Mouse (Mus musculus): ENCODE data around the gene Gm43518.

DNA sequence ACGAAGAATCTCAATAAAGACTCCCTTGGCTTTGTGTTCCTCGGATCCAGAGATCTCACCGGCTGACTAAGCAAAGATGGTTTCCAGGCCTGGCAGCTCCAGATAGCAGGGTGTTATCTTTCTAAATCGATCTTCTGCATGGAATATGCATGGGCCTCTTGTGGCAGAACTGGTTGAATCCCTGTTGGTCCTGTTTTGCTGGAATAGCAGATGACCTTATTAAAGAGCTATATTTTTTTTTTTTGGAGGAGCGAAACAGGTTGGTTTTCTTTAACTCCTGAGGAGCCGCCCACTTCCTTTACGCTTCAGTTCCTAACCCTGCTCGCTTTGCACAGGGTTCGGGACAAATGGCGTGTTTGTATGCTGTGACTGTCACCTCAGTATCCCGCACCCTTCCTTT, 30.8 kb upstream of the Gm43518 start:
- TF ChIP-seq CTCF (conservative IDR thresholded peaks at IDR 0.05; ENCODE audit: insufficient read depth, insufficient read length, low read depth, low read length) (no peak), POLR2A (IDR thresholded peaks at IDR 0.05; ENCODE audit: low read depth, low read length) (no peak)

Measured in kidney, adult 2 months (tissue).